24 mouse cellular contexts compared by ENCODE assay signal in the genomic region with DNA sequence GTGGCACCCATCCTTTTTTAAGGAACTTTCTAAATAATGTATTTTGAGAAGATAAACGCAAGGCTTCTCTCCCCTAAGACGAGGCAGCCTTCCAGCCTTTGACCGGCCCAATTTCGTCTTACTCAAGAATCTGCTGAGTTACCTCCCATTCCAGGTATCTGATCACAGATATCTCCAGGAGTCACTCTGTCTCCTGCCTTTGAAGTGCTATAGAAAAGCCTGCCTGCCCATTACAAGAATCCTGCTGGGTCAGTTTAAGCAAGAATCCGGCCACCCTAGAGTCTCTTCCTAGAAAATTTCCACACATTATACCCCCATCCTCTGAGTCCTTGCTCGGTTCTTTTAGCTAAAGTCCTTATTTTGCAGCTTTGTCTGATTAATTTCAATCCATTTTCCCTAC. TPM values are rescaled to one million over a fixed set of nuclear protein-coding genes. Genes with fewer than 3 reads are reported as not detected.
DNase-seq lines count a peak whose midpoint lies in the region; TF ChIP-seq lines count a peak whose summit lies in the region.
"Had no signal": no experiment of that assay in that cellular context is flagged by ENCODE, and none has a peak within 500 bp of the region (broad histone marks: within the 10 kb centered on the region; RNA-seq: fewer than 3 reads in every experiment).

No protein-coding gene starts in this region.

- no peaks in the 10 kb centered on the region for H3K27me3 ChIP-seq in ES-Bruce4 (ENCODE audit: control insufficient read depth, insufficient read depth, low read length, poor library complexity, severe bottlenecking)
- no peaks in the 10 kb centered on the region for H3K27me3 ChIP-seq in cerebellum, adult 2 months (ENCODE audit: control insufficient read depth, insufficient read depth, low read length)
- H3K27me3 ChIP-seq: embryonic facial prominence, embryonic 12.5 days; forebrain, embryonic 13.5 days; forebrain, embryonic 15.5 days had no signal

- H3K4me1 ChIP-seq in ES-Bruce4 (ENCODE audit: control insufficient read depth, insufficient read depth, low read length), result peaks cover 7% of the 10 kb centered on the region
- peaks cover 21% of the 10 kb centered on the region in 2 experiments for H3K4me1 ChIP-seq in ES-E14 (ENCODE audit: control insufficient read depth in 2 of 2, insufficient read depth in 2 of 2, low read length in 2 of 2, poor library complexity in 1 of 2)
- no peaks in the 10 kb centered on the region for H3K4me1 ChIP-seq in cerebellum, adult 2 months (ENCODE audit: control insufficient read depth, insufficient read depth, low read length)
- H3K4me1 ChIP-seq: embryonic facial prominence, embryonic 10.5 days; embryonic facial prominence, embryonic 12.5 days; forebrain, embryonic 13.5 days; forebrain, embryonic 15.5 days had no signal

- intact Hi-C loops in left cerebral cortex, postnatal 14 days (cut with DNase I), result no loop called here

- H3K36me3 ChIP-seq in ES-Bruce4 (ENCODE audit: control insufficient read depth, insufficient read depth, low read length, poor library complexity, severe bottlenecking) (no peaks in the 10 kb centered on the region), ES-E14 (ENCODE audit: control insufficient read depth, insufficient read depth, low read length, poor library complexity, severe bottlenecking) (no peaks in the 10 kb centered on the region)
- H3K36me3 ChIP-seq: embryonic facial prominence, embryonic 10.5 days; embryonic facial prominence, embryonic 12.5 days; forebrain, embryonic 15.5 days had no signal

- peak; percentile 45; the same call in 1 of the 2 replicates for TF ChIP-seq EP300 in ES-Bruce4 (IDR thresholded peaks at IDR 0.05; ENCODE audit: insufficient read depth, low read depth, low read length)

- TF ChIP-seq CTCF in ES-Bruce4 (IDR thresholded peaks at IDR 0.05; ENCODE audit: low read depth, low read length), result no peak
- no peak for TF ChIP-seq CTCF in cerebellum, adult 2 months (IDR thresholded peaks at IDR 0.05; ENCODE audit: borderline replicate concordance, insufficient read depth, low read depth, low read length)

- DNase-seq in ES-E14 (ENCODE audit: low read depth, low spot score), result no peak
- peak; percentile 56 for DNase-seq in ZHBTc4 (ENCODE audit: low read depth, low spot score)
- no peak for DNase-seq in left cerebral cortex, postnatal 14 days (ENCODE audit: low spot score in 2 of 2)
- DNase-seq in spleen, postnatal 10 days (ENCODE audit: low spot score in 2 of 2), result no peak
- no peak for DNase-seq in c-Kit-positive CD71-positive TER-119-positive erythroid progenitor cells, embryonic 14.5 days (ENCODE audit: low spot score)
- no peak for DNase-seq in cerebellum, adult 2 months
- DNase-seq: adrenal gland, adult 2 months; adrenal gland, postnatal 10 days; adrenal gland, postnatal 25 days; cerebellum, adult 18-20 months; cerebellum, adult 9-10 months; cerebellum, postnatal 10 days; cerebellum, postnatal 25 days; forebrain, postnatal 0 days had no signal

- peak overlapping the region; percentile 43 for H3K9ac ChIP-seq in ES-Bruce4 (ENCODE audit: low read depth, poor library complexity, severe bottlenecking)
- H3K9ac ChIP-seq in ES-E14 (ENCODE audit: insufficient read depth, low read depth, low read length, poor library complexity, severe bottlenecking), result peak overlapping the region; percentile 66; the same call in 1 of the 2 replicates
- H3K9ac ChIP-seq: embryonic facial prominence, embryonic 12.5 days; forebrain, embryonic 13.5 days; forebrain, embryonic 15.5 days; forebrain, postnatal 0 days had no signal

- no peak overlapping the region for H3K4me3 ChIP-seq in ES-Bruce4 (ENCODE audit: low read depth, low read length)
- no peak overlapping the region for H3K4me3 ChIP-seq in ES-E14 (ENCODE audit: insufficient read depth in 1 of 2, low read depth in 1 of 2, low read length in 2 of 2, poor library complexity in 1 of 2, severe bottlenecking in 1 of 2)
- no peak overlapping the region for H3K4me3 ChIP-seq in cerebellum, adult 2 months (replicated peaks; ENCODE audit: insufficient read depth, low read depth, low read length)
- H3K4me3 ChIP-seq: embryonic facial prominence, embryonic 10.5 days; embryonic facial prominence, embryonic 12.5 days; forebrain, embryonic 13.5 days; forebrain, embryonic 15.5 days had no signal

- H3K9me3 ChIP-seq in ES-Bruce4 (replicated peaks; ENCODE audit: control insufficient read depth, insufficient read depth, low read length, poor library complexity, severe bottlenecking), result peaks cover 2% of the 10 kb centered on the region; the same call in 1 of the 2 replicates
- no peaks in the 10 kb centered on the region for H3K9me3 ChIP-seq in ES-E14 (ENCODE audit: control insufficient read depth, insufficient read depth, low read depth, low read length)
- H3K9me3 ChIP-seq: embryonic facial prominence, embryonic 10.5 days; embryonic facial prominence, embryonic 12.5 days; forebrain, embryonic 13.5 days; forebrain, embryonic 15.5 days had no signal

- no peak for TF ChIP-seq POLR2A in ES-Bruce4 (IDR thresholded peaks at IDR 0.05; ENCODE audit: insufficient read depth, low read length)
- no peak for TF ChIP-seq POLR2A in cerebellum, adult 2 months (IDR thresholded peaks at IDR 0.05; ENCODE audit: borderline replicate concordance, insufficient read depth, low read length)

- in situ Hi-C loops in ES-E14 (cut with MboI; ENCODE audit: low sequenced_read_pairs in 2 of 2, unreplicated experiment in 2 of 2), result no loop called here

- 52% methylated on average over 6 of the region's 6 CpGs for WGBS in cerebellum, adult 2 months

- H3K27ac ChIP-seq in ES-Bruce4 (ENCODE audit: insufficient read depth, low read length) (peak overlapping the region; percentile 100), ES-E14 (ENCODE audit: insufficient read depth, low read depth, low read length, poor library complexity, severe bottlenecking) (peak overlapping the region; percentile 100; the same call in 1 of the 2 replicates)
- no peak overlapping the region for H3K27ac ChIP-seq in cerebellum, adult 2 months (ENCODE audit: insufficient read depth, low read length)
- H3K27ac ChIP-seq: embryonic facial prominence, embryonic 10.5 days; embryonic facial prominence, embryonic 12.5 days; forebrain, embryonic 13.5 days; forebrain, embryonic 15.5 days had no signal

TF ChIP-seq in ES-E14, 5 proteins besides CTCF, POLR2A, EP300 and RAD21:
- TF ChIP-seq HCFC1 (IDR thresholded peaks at IDR 0.05; ENCODE audit: borderline replicate concordance, insufficient read depth, low read length) (no peak), MAFK (IDR thresholded peaks at IDR 0.05; ENCODE audit: insufficient read depth, low read depth, low read length) (peak; percentile 49; the same call in 1 of the 2 replicates)

RNA-seq across cellular contexts. Expression of gene Nlrp12, which starts 38.9 kb away (rescaled TPM):
- polyA plus RNA-seq in ES-Bruce4 (2011; ENCODE audit: insufficient read depth, insufficient read length, low read depth, missing spikeins), result 0.20 TPM in 1 of 2 replicates, not detected in the other
- 3.7 and 8.0 TPM in 2 replicates for total RNA-seq in ES-E14 (2012; rRNA removed)
- under 1 TPM; 0.08 to 0.13 TPM for total RNA-seq in left cerebral cortex, postnatal 14 days (2021)
- polyA plus RNA-seq in cerebellum, adult 2 months (2012; rRNA removed), result 0.02 TPM in 1 of 2 replicates, not detected in the other
- total RNA-seq: adrenal gland, adult 2 months; adrenal gland, postnatal 25 days; forebrain, postnatal 0 days; MEL had no signal
- polyA plus RNA-seq: brain, embryonic 14.5 days; forebrain, embryonic 11.5 days; forebrain, embryonic 13.5 days; forebrain, embryonic 15.5 days had no signal

RNA-seq across cellular contexts. Expression of gene AU018091, which starts 41.6 kb away (rescaled TPM):
- polyA plus RNA-seq in ES-Bruce4 (2011; ENCODE audit: insufficient read depth, insufficient read length, low read depth, missing spikeins), result 64.8 and 68.3 TPM in 2 replicates
- total RNA-seq in ES-E14 (2012; rRNA removed), result 198 and 373 TPM in 2 replicates
- total RNA-seq in left cerebral cortex, postnatal 14 days (2021), result not detected
- not detected in 2 replicates for polyA plus RNA-seq in cerebellum, adult 2 months (2012; rRNA removed)
- total RNA-seq: adrenal gland, adult 2 months; adrenal gland, postnatal 10 days; adrenal gland, postnatal 25 days; adrenal gland, postnatal 4 days; forebrain, postnatal 0 days; MEL had no signal
- polyA plus RNA-seq: adrenal gland, adult 2 months; cortical plate, adult 2 months; forebrain, embryonic 13.5 days; forebrain, embryonic 15.5 days; forebrain, postnatal 0 days had no signal

Comparison
In these comparisons a context has a peak if more than half of its experiments do, and no peak if none do; other contexts are left out.
1. RNA of gene AU018091, which starts 41.6 kb away (total RNA-seq): 198 to 373 TPM in ES-E14; not detected in left cerebral cortex, postnatal 14 days; every median in the first group is over 100 times any median in the second.